In the genomic region with DNA sequence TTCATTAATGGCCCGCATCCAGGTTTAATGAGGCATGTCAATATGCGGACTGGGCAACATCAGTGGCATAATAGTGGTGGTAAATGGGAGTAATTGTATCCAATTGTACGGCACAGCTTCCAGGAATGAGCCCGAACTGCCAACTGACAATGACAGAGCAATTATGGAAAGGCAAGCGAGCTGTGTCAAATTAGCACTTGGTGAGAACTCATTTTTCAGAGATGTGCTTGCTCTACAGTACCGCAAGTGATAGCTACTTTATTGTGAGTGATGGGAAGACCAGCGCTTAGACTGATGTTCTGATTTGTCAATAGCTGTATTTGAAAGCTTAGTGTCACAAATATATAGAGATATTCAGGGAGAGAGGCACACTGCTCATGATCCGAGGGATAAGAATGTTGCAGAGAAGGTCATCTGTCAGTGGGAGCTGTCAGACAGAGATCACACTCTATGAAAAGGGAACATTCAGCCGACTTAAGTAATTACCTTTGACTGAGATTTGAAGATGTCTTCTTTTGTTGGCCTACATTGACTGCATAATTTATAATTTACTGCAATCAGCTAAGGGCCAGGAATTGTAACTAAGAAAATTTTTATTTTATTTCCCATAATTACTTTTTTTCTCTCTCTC, we compare ENCODE assay signal across 12 mouse cellular contexts.
DNase-seq lines count a peak whose midpoint lies in the region; ATAC-seq and TF ChIP-seq lines count a peak whose summit lies in the region.
"Had no signal": no experiment of that assay in that cellular context is flagged by ENCODE, and none has a peak within 500 bp of the region (broad histone marks: within the 10 kb centered on the region; RNA-seq: fewer than 3 reads in every experiment).

No protein-coding gene starts in this region.

- peak; percentile 83 for ATAC-seq in forebrain, embryonic 11.5 days (replicated peaks; ENCODE audit: low FRiP score)
- ATAC-seq in hindbrain, embryonic 14.5 days (ENCODE audit: low FRiP score), result peak; percentile 82
- ATAC-seq in neural tube, embryonic 12.5 days (ENCODE audit: low FRiP score, low read depth), result peak; percentile 87
- ATAC-seq in liver, postnatal 0 days, result no peak

- H3K27ac ChIP-seq in forebrain, embryonic 11.5 days (ENCODE audit: low read depth, low read length), result no peak overlapping the region
- H3K27ac ChIP-seq in forebrain, embryonic 10.5 days, result no peak overlapping the region
- H3K27ac ChIP-seq in hindbrain, embryonic 14.5 days, result no peak overlapping the region
- H3K27ac ChIP-seq in neural tube, embryonic 12.5 days, result no peak overlapping the region
- no peak overlapping the region for H3K27ac ChIP-seq in heart, adult 2 months
- no peak overlapping the region for H3K27ac ChIP-seq in liver, postnatal 0 days (ENCODE audit: low read depth)

- no peak overlapping the region for H3K4me3 ChIP-seq in forebrain, embryonic 11.5 days (ENCODE audit: low read depth, low read length)
- no peak overlapping the region for H3K4me3 ChIP-seq in forebrain, embryonic 10.5 days
- H3K4me3 ChIP-seq in hindbrain, embryonic 14.5 days (replicated peaks; ENCODE audit: low read length), result no peak overlapping the region
- no peak overlapping the region for H3K4me3 ChIP-seq in neural tube, embryonic 12.5 days
- no peak overlapping the region for H3K4me3 ChIP-seq in heart, adult 2 months
- no peak overlapping the region for H3K4me3 ChIP-seq in liver, postnatal 0 days (ENCODE audit: low read depth, low read length)

- no peaks in the 10 kb centered on the region for H3K36me3 ChIP-seq in forebrain, embryonic 11.5 days (ENCODE audit: control insufficient read depth, insufficient read depth, low read length)
- no peaks in the 10 kb centered on the region for H3K36me3 ChIP-seq in forebrain, embryonic 10.5 days (replicated peaks)
- no peaks in the 10 kb centered on the region for H3K36me3 ChIP-seq in hindbrain, embryonic 14.5 days (replicated peaks; ENCODE audit: control insufficient read depth, insufficient read depth)
- H3K36me3 ChIP-seq in neural tube, embryonic 12.5 days, result no peaks in the 10 kb centered on the region
- no peaks in the 10 kb centered on the region for H3K36me3 ChIP-seq in heart, adult 2 months (ENCODE audit: control insufficient read depth, insufficient read depth, low read length)
- H3K36me3 ChIP-seq in liver, postnatal 0 days (replicated peaks; ENCODE audit: insufficient read depth, low read length), result no peaks in the 10 kb centered on the region

- no peak overlapping the region for H3K9ac ChIP-seq in forebrain, embryonic 11.5 days (ENCODE audit: low read length)
- H3K9ac ChIP-seq in hindbrain, embryonic 14.5 days, result no peak overlapping the region
- no peak overlapping the region for H3K9ac ChIP-seq in neural tube, embryonic 12.5 days
- H3K9ac ChIP-seq in heart, adult 2 months (ENCODE audit: low read depth, low read length), result no peak overlapping the region
- no peak overlapping the region for H3K9ac ChIP-seq in liver, postnatal 0 days (replicated peaks)

- no peak for TF ChIP-seq CTCF in brain, embryonic 14.5 days (IDR thresholded peaks at IDR 0.05; ENCODE audit: borderline replicate concordance, extremely low read depth, insufficient read depth, insufficient read length)
- TF ChIP-seq CTCF in heart, adult 2 months (IDR thresholded peaks at IDR 0.05), result no peak
- TF ChIP-seq CTCF in liver, postnatal 0 days (IDR thresholded peaks at IDR 0.05; ENCODE audit: low read depth), result no peak

- H3K4me1 ChIP-seq in forebrain, embryonic 11.5 days (replicated peaks; ENCODE audit: control insufficient read depth, insufficient read depth, low read length), result no peaks in the 10 kb centered on the region
- peaks cover 10% of the 10 kb centered on the region for H3K4me1 ChIP-seq in forebrain, embryonic 10.5 days
- no peaks in the 10 kb centered on the region for H3K4me1 ChIP-seq in hindbrain, embryonic 14.5 days (replicated peaks; ENCODE audit: control insufficient read depth, insufficient read depth, low read length)
- no peaks in the 10 kb centered on the region for H3K4me1 ChIP-seq in neural tube, embryonic 12.5 days
- H3K4me1 ChIP-seq in heart, adult 2 months (ENCODE audit: control insufficient read depth, insufficient read depth, low read length), result no peaks in the 10 kb centered on the region
- H3K4me1 ChIP-seq in liver, postnatal 0 days (ENCODE audit: insufficient read depth), result no peaks in the 10 kb centered on the region

- no peak for TF ChIP-seq POLR2A in brain, embryonic 14.5 days (IDR thresholded peaks at IDR 0.05; ENCODE audit: borderline replicate concordance, extremely low read depth, insufficient read depth, insufficient read length, poor library complexity, severe bottlenecking)
- TF ChIP-seq POLR2A in heart, adult 2 months (IDR thresholded peaks at IDR 0.05; ENCODE audit: insufficient read depth, low read depth, low read length), result no peak

- 39% methylated on average over 9 of the region's 9 CpGs for WGBS in forebrain, embryonic 11.5 days
- WGBS in forebrain, embryonic 10.5 days, result 72% methylated on average over 9 of the region's 9 CpGs
- 19% methylated on average over 9 of the region's 9 CpGs for WGBS in hindbrain, embryonic 14.5 days
- 17% methylated on average over 9 of the region's 9 CpGs for WGBS in neural tube, embryonic 12.5 days
- 79% methylated on average over 9 of the region's 9 CpGs for WGBS in heart, adult 2 months
- WGBS in liver, postnatal 0 days (ENCODE audit: insufficient replicate concordance), result 76% methylated on average over 9 of the region's 9 CpGs

- no peaks in the 10 kb centered on the region for H3K9me3 ChIP-seq in forebrain, embryonic 11.5 days (ENCODE audit: control insufficient read depth, low read length)
- no peaks in the 10 kb centered on the region for H3K9me3 ChIP-seq in forebrain, embryonic 10.5 days
- H3K9me3 ChIP-seq in hindbrain, embryonic 14.5 days (ENCODE audit: control insufficient read depth, low read length), result no peaks in the 10 kb centered on the region
- no peaks in the 10 kb centered on the region for H3K9me3 ChIP-seq in neural tube, embryonic 12.5 days
- H3K9me3 ChIP-seq in liver, postnatal 0 days (ENCODE audit: low read length), result no peaks in the 10 kb centered on the region

- H3K79me2 ChIP-seq in heart, adult 2 months (replicated peaks; ENCODE audit: control insufficient read depth, insufficient read depth, low read length), result no peaks in the 10 kb centered on the region

- H3K4me2 ChIP-seq in forebrain, embryonic 11.5 days (ENCODE audit: low read depth, low read length, severe bottlenecking), result no peak overlapping the region
- no peak overlapping the region for H3K4me2 ChIP-seq in hindbrain, embryonic 14.5 days (replicated peaks)
- no peak overlapping the region; the same call in 1 of the 2 replicates for H3K4me2 ChIP-seq in neural tube, embryonic 12.5 days (replicated peaks)
- H3K4me2 ChIP-seq in liver, postnatal 0 days (ENCODE audit: low read depth, low read length), result no peak overlapping the region

- DNase-seq in forebrain, embryonic 11.5 days (ENCODE audit: low spot score), result no peak
- no peak for DNase-seq in forebrain, embryonic 10.5 days (ENCODE audit: extremely low spot score, low spot score)
- DNase-seq in brain, embryonic 14.5 days (ENCODE audit: low read depth), result peak; percentile 92
- DNase-seq in hindbrain, embryonic 14.5 days (ENCODE audit: low spot score), result no peak
- no peak for DNase-seq in heart, adult 2 months
- no peak for DNase-seq in liver, postnatal 0 days
- DNase-seq in urinary bladder, postnatal 36 days (ENCODE audit: low spot score in 2 of 2), result no peak
- DNase-seq: adrenal gland, adult 8-10 months; cerebellum, adult 2 months; heart, postnatal 36 days; kidney, postnatal 14 days had no signal

- H3K27me3 ChIP-seq in forebrain, embryonic 11.5 days (ENCODE audit: control insufficient read depth, insufficient read depth, low read length), result no peaks in the 10 kb centered on the region
- H3K27me3 ChIP-seq in forebrain, embryonic 10.5 days (ENCODE audit: poor library complexity, severe bottlenecking), result no peaks in the 10 kb centered on the region
- no peaks in the 10 kb centered on the region for H3K27me3 ChIP-seq in hindbrain, embryonic 14.5 days (ENCODE audit: control insufficient read depth, insufficient read depth, low read length)
- H3K27me3 ChIP-seq in neural tube, embryonic 12.5 days (replicated peaks), result no peaks in the 10 kb centered on the region
- no peaks in the 10 kb centered on the region for H3K27me3 ChIP-seq in heart, adult 2 months (ENCODE audit: control insufficient read depth, insufficient read depth, low read length)
- no peaks in the 10 kb centered on the region for H3K27me3 ChIP-seq in liver, postnatal 0 days (ENCODE audit: insufficient read depth, low read length)

- intact Hi-C loops in heart, adult 2 months (cut with DNase I), result no loop called here

- TF ChIP-seq EP300 in heart, adult 2 months (IDR thresholded peaks at IDR 0.05; ENCODE audit: insufficient read depth, low read depth, low read length), result no peak
- no peak for TF ChIP-seq EP300 in liver, postnatal 0 days (IDR thresholded peaks at IDR 0.05; ENCODE audit: low read depth)
